Mouse (Mus musculus) heart, postnatal 0 days (tissue): Measurements from ENCODE around the gene Slc22a12.

Experiments
- CTCF ChIP-seq: IDR thresholded peaks from 2 replicates; pipeline ENCODE4 v1.5.1; 2016; ENCODE audit warnings: antibody characterized with exemption, control low read depth, low read depth
- EP300 ChIP-seq: IDR thresholded peaks from 2 replicates; pipeline ENCODE4 v1.6.1; 2016; ENCODE audit warnings: antibody characterized with exemption, low read depth

- TF ChIP-seq CTCF (no peak), EP300 (no peak)
Measured at GRCm38 (mm10) chr19:6565136-6565535, 22.3 kb upstream of the Slc22a12 start.
